Comparison of ENCODE assay signal across 25 mouse cellular contexts in the genomic region with DNA sequence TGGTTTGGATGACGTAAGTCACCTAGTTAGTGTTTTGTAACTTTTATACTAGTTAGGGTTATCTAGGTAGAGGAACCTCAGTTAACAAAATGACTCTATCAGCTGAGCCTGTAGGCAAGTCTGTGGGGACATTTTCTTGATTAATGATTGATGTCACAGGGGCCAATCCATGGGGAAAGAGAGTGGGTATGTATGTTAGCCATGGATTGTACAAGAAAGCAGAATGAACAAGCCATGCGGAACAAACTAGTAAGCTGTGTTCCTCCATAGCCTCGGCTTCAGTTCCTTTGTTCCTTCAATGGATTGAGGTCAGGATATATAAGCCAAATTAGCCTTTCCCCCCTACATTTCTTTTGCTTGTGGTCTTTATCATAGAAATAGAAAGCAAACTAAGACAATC.
"Had no signal": no experiment of that assay in that cellular context is flagged by ENCODE, and none has a peak within 500 bp of the region (broad histone marks: within the 10 kb centered on the region; RNA-seq: fewer than 3 reads in every experiment).

No protein-coding gene starts in this region.

- H3K4me2 ChIP-seq: heart, embryonic 12.5 days; hindbrain, embryonic 12.5 days; hindbrain, embryonic 14.5 days; intestine, embryonic 15.5 days; limb, embryonic 12.5 days; liver, embryonic 11.5 days; liver, embryonic 13.5 days had no signal

- H3K9me3 ChIP-seq: heart, embryonic 10.5 days; heart, embryonic 12.5 days; hindbrain, embryonic 10.5 days; hindbrain, embryonic 12.5 days; intestine, embryonic 15.5 days; limb, embryonic 10.5 days; limb, embryonic 12.5 days; liver, embryonic 13.5 days had no signal

- H3K9ac ChIP-seq: heart, embryonic 12.5 days; hindbrain, embryonic 12.5 days; hindbrain, embryonic 14.5 days; intestine, embryonic 15.5 days; limb, embryonic 12.5 days; liver, embryonic 13.5 days had no signal

- H3K4me1 ChIP-seq: heart, embryonic 10.5 days; heart, embryonic 12.5 days; hindbrain, embryonic 10.5 days; hindbrain, embryonic 12.5 days; intestine, embryonic 15.5 days; liver, embryonic 13.5 days had no signal

- H3K4me3 ChIP-seq: heart, embryonic 10.5 days; heart, embryonic 12.5 days; hindbrain, embryonic 10.5 days; hindbrain, embryonic 12.5 days; intestine, embryonic 15.5 days; layer of hippocampus, adult 2 months; left cerebral cortex, adult 2 months; limb, embryonic 10.5 days; limb, embryonic 12.5 days; liver, embryonic 13.5 days had no signal

- ATAC-seq: forebrain, embryonic 16.5 days; hindbrain, embryonic 16.5 days; inflammation-experienced regulatory T-cells, adult 6 months; intestine, embryonic 15.5 days; intestine, postnatal 0 days had no signal

- DNase-seq: gastrocnemius, postnatal 14 days; gastrocnemius, postnatal 36 days; heart, adult 18-20 months; heart, postnatal 10 days; heart, postnatal 4 days; kidney, adult 18-20 months; kidney, postnatal 14 days; kidney, postnatal 4 days; liver; liver, embryonic 13.5 days had no signal

- H3K27me3 ChIP-seq: hindbrain, embryonic 12.5 days; intestine, embryonic 15.5 days; limb, embryonic 12.5 days; liver, embryonic 13.5 days had no signal

- H3K36me3 ChIP-seq: heart, embryonic 10.5 days; heart, embryonic 12.5 days; hindbrain, embryonic 10.5 days; hindbrain, embryonic 12.5 days; intestine, embryonic 15.5 days; limb, embryonic 10.5 days; limb, embryonic 12.5 days; liver, embryonic 13.5 days had no signal

- H3K27ac ChIP-seq: heart, embryonic 10.5 days; hindbrain, embryonic 10.5 days; hindbrain, embryonic 12.5 days; hindbrain, embryonic 14.5 days; intestine, embryonic 15.5 days; layer of hippocampus, adult 2 months; left cerebral cortex, adult 2 months; limb, embryonic 10.5 days; limb, embryonic 12.5 days; liver, embryonic 13.5 days had no signal
